Mouse (Mus musculus): ENCODE results near the gene Evi2. TPM values are rescaled to one million over a fixed set of nuclear protein-coding genes. Genes with fewer than 3 reads are reported as not detected.

Gene Evi2
- polyA plus RNA-seq, 1 experiment from 2014 or later: 0.05 TPM

- Histone ChIP-seq H3K27me3 (ENCODE audit: control insufficient read depth, insufficient read depth, low read length) (no peaks in the 10 kb centered on the region), H3K27ac (replicated peaks) (no peak within 1 kb of the TSS), H3K4me1 (replicated peaks; ENCODE audit: control insufficient read depth, insufficient read depth) (no peaks in the 10 kb centered on the region), H3K4me2 (replicated peaks; ENCODE audit: low read depth) (no peak within 1 kb of the TSS), H3K9ac (ENCODE audit: low read length) (no peak within 1 kb of the TSS), H3K36me3 (ENCODE audit: control insufficient read depth, insufficient read depth, low read length) (no peaks in the 10 kb centered on the region; the same call in 1 of the 2 replicates), H3K9me3 (ENCODE audit: control insufficient read depth, low read length) (no peaks in the 10 kb centered on the region), H3K4me3 (ENCODE audit: low read depth, low read length) (no peak within 1 kb of the TSS)
- DNase-seq (ENCODE audit: low spot score): no peak
- WGBS: 70% methylated on average over 10 of the region's 10 CpGs
- TF ChIP-seq CTCF (IDR thresholded peaks at IDR 0.05; ENCODE audit: low read depth): no peak
- no peak for TF ChIP-seq EP300 (optimal IDR thresholded peaks at IDR 0.05)
- no peak for ATAC-seq (ENCODE audit: low FRiP score, low TSS enrichment)
Measured at GRCm38 (mm10) chr11:79523560-79524309, 6.7 kb downstream of the Evi2 start, which contains the start of gene Evi2b. Gene Evi2b, minus strand, starts transcription at chr11:79523762.

GRCm38 (mm10) chr11:79522944-79523343 is 7.4 kb downstream of the Evi2 start:
- H3K27ac ChIP-seq (replicated peaks): no peak overlapping the region
- no peaks in the 10 kb centered on the region for H3K27me3 ChIP-seq (ENCODE audit: control insufficient read depth, insufficient read depth, low read length)
- no peaks in the 10 kb centered on the region for H3K4me1 ChIP-seq (replicated peaks; ENCODE audit: control insufficient read depth, insufficient read depth)
- no peaks in the 10 kb centered on the region; the same call in 1 of the 2 replicates for H3K36me3 ChIP-seq (ENCODE audit: control insufficient read depth, insufficient read depth, low read length)
- WGBS: 58% methylated on average over 1 of the region's 1 CpGs
- H3K9me3 ChIP-seq (ENCODE audit: control insufficient read depth, low read length): no peaks in the 10 kb centered on the region
- no peak overlapping the region for H3K4me3 ChIP-seq (ENCODE audit: low read depth, low read length)
- ATAC-seq (ENCODE audit: low FRiP score, low TSS enrichment): no peak
- no peak overlapping the region for H3K4me2 ChIP-seq (replicated peaks; ENCODE audit: low read depth)
- no peak for DNase-seq (ENCODE audit: low spot score)
- no peak for TF ChIP-seq CTCF (IDR thresholded peaks at IDR 0.05; ENCODE audit: low read depth)
- no peak for TF ChIP-seq EP300 (optimal IDR thresholded peaks at IDR 0.05)
- H3K9ac ChIP-seq (ENCODE audit: low read length): no peak overlapping the region

DNA sequence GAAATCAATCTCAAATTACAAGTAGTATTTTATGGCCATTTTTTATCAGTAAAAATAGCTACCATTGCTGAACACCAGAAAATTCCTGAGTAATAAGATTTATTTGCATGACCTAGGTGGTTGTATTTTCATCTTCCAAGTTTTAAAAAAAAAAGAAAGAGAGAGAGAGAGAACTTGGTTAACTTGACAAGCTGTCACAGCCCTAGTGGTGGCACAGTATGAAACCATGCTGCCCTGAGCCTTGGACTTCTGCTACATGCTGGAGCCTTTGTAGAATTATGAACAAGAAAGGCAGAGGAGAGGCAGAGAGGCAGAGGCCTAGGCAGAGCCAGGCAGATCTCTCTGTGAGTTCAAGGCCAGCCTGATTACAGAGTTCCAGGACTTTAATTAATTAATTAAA is 8.5 kb downstream of the Evi2 start:
- ATAC-seq (ENCODE audit: low FRiP score, low TSS enrichment): no peak
- no peaks in the 10 kb centered on the region for H3K9me3 ChIP-seq (ENCODE audit: control insufficient read depth, low read length)

DNA sequence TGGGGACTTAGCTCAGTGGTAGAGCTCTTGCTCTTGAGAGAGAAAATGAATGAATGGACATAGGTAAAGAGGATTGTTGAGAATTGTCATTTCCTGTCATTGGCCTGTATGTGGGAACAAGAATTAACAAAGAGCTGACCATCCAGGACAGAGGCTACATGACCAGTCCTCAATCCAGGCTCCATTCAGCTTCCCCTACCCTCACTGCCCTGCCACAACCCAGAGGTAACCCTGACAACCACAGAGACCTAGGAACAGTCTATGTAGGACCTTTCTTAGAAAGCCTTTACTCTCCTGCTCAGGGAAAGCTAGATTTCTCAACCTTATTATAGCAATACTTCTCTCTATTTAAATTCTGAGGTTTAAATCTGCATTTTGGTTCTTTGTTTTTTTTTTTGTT is 9.6 kb downstream of the Evi2 start:
- Histone ChIP-seq H3K36me3 (ENCODE audit: control insufficient read depth, insufficient read depth, low read length) (no peaks in the 10 kb centered on the region), H3K4me2 (replicated peaks; ENCODE audit: low read depth) (no peak overlapping the region), H3K27me3 (ENCODE audit: control insufficient read depth, insufficient read depth, low read length) (no peaks in the 10 kb centered on the region), H3K4me1 (replicated peaks; ENCODE audit: control insufficient read depth, insufficient read depth) (no peaks in the 10 kb centered on the region), H3K4me3 (ENCODE audit: low read depth, low read length) (no peak overlapping the region), H3K27ac (replicated peaks) (no peak overlapping the region), H3K9me3 (ENCODE audit: control insufficient read depth, low read length) (no peaks in the 10 kb centered on the region), H3K9ac (ENCODE audit: low read length) (no peak overlapping the region)
- TF ChIP-seq EP300 (optimal IDR thresholded peaks at IDR 0.05) (no peak), CTCF (IDR thresholded peaks at IDR 0.05; ENCODE audit: low read depth) (no peak)
- DNase-seq (ENCODE audit: low spot score) (no peak), ATAC-seq (ENCODE audit: low FRiP score, low TSS enrichment) (no peak)

More for the DNA sequence above, 8.5 kb downstream of the Evi2 start:
- no peaks in the 10 kb centered on the region for H3K4me1 ChIP-seq (replicated peaks; ENCODE audit: control insufficient read depth, insufficient read depth)
- no peaks in the 10 kb centered on the region for H3K27me3 ChIP-seq (ENCODE audit: control insufficient read depth, insufficient read depth, low read length)
- no peak overlapping the region for H3K27ac ChIP-seq (replicated peaks)
- TF ChIP-seq EP300 (optimal IDR thresholded peaks at IDR 0.05): no peak
- TF ChIP-seq CTCF (IDR thresholded peaks at IDR 0.05; ENCODE audit: low read depth): no peak
- DNase-seq (ENCODE audit: low spot score): no peak
- H3K4me3 ChIP-seq (ENCODE audit: low read depth, low read length): no peak overlapping the region
- H3K4me2 ChIP-seq (replicated peaks; ENCODE audit: low read depth): no peak overlapping the region
- no peaks in the 10 kb centered on the region for H3K36me3 ChIP-seq (ENCODE audit: control insufficient read depth, insufficient read depth, low read length)
- no peak overlapping the region for H3K9ac ChIP-seq (ENCODE audit: low read length)

DNA sequence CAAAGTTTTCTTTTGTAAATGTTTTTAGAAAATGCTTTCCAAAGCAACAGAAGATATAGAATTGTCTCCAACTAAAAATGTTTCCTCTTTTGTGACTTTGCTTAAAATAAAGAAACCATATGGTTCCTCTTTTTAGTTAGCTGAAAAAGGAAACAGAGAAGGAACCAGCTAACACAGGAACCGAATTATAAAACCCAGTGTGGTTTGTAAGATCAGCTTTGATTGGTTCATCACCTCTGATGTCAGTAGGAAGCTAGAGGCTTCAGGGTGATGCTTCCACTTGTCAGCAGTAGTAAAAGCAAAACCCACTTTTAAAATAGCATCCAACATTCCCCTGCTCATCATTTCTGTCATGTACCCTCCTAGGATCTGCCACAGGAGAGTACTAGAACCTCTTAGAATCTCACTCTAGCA is 10.5 kb downstream of the Evi2 start:
- Histone ChIP-seq H3K27me3 (ENCODE audit: control insufficient read depth, insufficient read depth, low read length) (no peaks in the 10 kb centered on the region), H3K9ac (ENCODE audit: low read length) (no peak overlapping the region), H3K9me3 (ENCODE audit: control insufficient read depth, low read length) (no peaks in the 10 kb centered on the region), H3K4me1 (replicated peaks; ENCODE audit: control insufficient read depth, insufficient read depth) (no peaks in the 10 kb centered on the region), H3K4me2 (replicated peaks; ENCODE audit: low read depth) (no peak overlapping the region), H3K4me3 (ENCODE audit: low read depth, low read length) (no peak overlapping the region), H3K36me3 (ENCODE audit: control insufficient read depth, insufficient read depth, low read length) (no peaks in the 10 kb centered on the region), H3K27ac (replicated peaks) (no peak overlapping the region)
- 66% methylated on average over 1 of the region's 1 CpGs for WGBS
- ATAC-seq (ENCODE audit: low FRiP score, low TSS enrichment) (no peak), DNase-seq (ENCODE audit: low spot score) (no peak)
- no peak for TF ChIP-seq EP300 (optimal IDR thresholded peaks at IDR 0.05)
- TF ChIP-seq CTCF (IDR thresholded peaks at IDR 0.05; ENCODE audit: low read depth): no peak

- H3K27me3 ChIP-seq (ENCODE audit: control insufficient read depth, insufficient read depth, low read length): no peaks in the 10 kb centered on the region
- DNase-seq (ENCODE audit: low spot score) (no peak), ATAC-seq (ENCODE audit: low FRiP score, low TSS enrichment) (no peak)
- no peak for TF ChIP-seq CTCF (IDR thresholded peaks at IDR 0.05; ENCODE audit: low read depth)
- no peaks in the 10 kb centered on the region for H3K36me3 ChIP-seq (ENCODE audit: control insufficient read depth, insufficient read depth, low read length)
- no peaks in the 10 kb centered on the region for H3K9me3 ChIP-seq (ENCODE audit: control insufficient read depth, low read length)
- WGBS: 56% methylated on average over 6 of the region's 6 CpGs
- no peak overlapping the region for H3K9ac ChIP-seq (ENCODE audit: low read length)
- H3K4me1 ChIP-seq (replicated peaks; ENCODE audit: control insufficient read depth, insufficient read depth): no peaks in the 10 kb centered on the region
- no peak overlapping the region for H3K4me2 ChIP-seq (replicated peaks; ENCODE audit: low read depth)
- H3K27ac ChIP-seq (replicated peaks): no peak overlapping the region
- H3K4me3 ChIP-seq (ENCODE audit: low read depth, low read length): no peak overlapping the region
Measured at GRCm38 (mm10) chr11:79519299-79519698, 11.1 kb downstream of the Evi2 start.

Data from stomach, postnatal 0 days (tissue).